Mouse (Mus musculus): Measurements from ENCODE around the gene Nav2. TPM values are rescaled to one million over a fixed set of nuclear protein-coding genes. Genes with fewer than 3 reads are reported as not detected.

Gene Nav2
- polyA plus RNA-seq, 1 experiment from 2014 or later = 25.8 TPM

- Histone ChIP-seq H3K27me3 (peaks cover 15% of the 10 kb centered on the region), H3K4me2 (replicated peaks) (no peak overlapping the region), H3K27ac (no peak overlapping the region), H3K4me3 (no peak overlapping the region), H3K4me1 (peaks cover 38% of the 10 kb centered on the region), H3K9me3 (replicated peaks) (no peaks in the 10 kb centered on the region), H3K36me3 (no peaks in the 10 kb centered on the region), H3K9ac (no peak overlapping the region)
- 53% methylated on average over 2 of the region's 2 CpGs for WGBS
- ATAC-seq (ENCODE audit: low FRiP score) = no peak
Measured at GRCm38 (mm10) chr7:49520504-49520903, 612.0 kb downstream of the Nav2 start.

- H3K9ac ChIP-seq = no peak overlapping the region
- H3K27me3 ChIP-seq = peaks cover 15% of the 10 kb centered on the region
- H3K36me3 ChIP-seq = no peaks in the 10 kb centered on the region
- no peaks in the 10 kb centered on the region for H3K9me3 ChIP-seq (replicated peaks)
- no peak overlapping the region for H3K4me3 ChIP-seq
- no peak overlapping the region for H3K27ac ChIP-seq
- peaks cover 39% of the 10 kb centered on the region for H3K4me1 ChIP-seq
- ATAC-seq (ENCODE audit: low FRiP score) = no peak
- 29% methylated on average over 4 of the region's 4 CpGs for WGBS
- H3K4me2 ChIP-seq (replicated peaks) = no peak overlapping the region
Measured at GRCm38 (mm10) chr7:49521349-49521748, 612.8 kb downstream of the Nav2 start.

GRCm38 (mm10) chr7:49521976-49522375 lies 613.5 kb downstream of the Nav2 start:
- H3K27ac ChIP-seq = no peak overlapping the region
- H3K4me3 ChIP-seq = 0 out of 2 replicates have a peak overlapping the region, but pooled peaks have one; percentile 29
- peaks cover 39% of the 10 kb centered on the region for H3K4me1 ChIP-seq
- peaks cover 15% of the 10 kb centered on the region for H3K27me3 ChIP-seq
- 5% methylated on average over 9 of the region's 9 CpGs for WGBS
- ATAC-seq (ENCODE audit: low FRiP score) = 0 out of 2 replicates have a peak, but pooled peaks have one; percentile 3
- H3K36me3 ChIP-seq = no peaks in the 10 kb centered on the region
- no peaks in the 10 kb centered on the region for H3K9me3 ChIP-seq (replicated peaks)
- H3K9ac ChIP-seq = no peak overlapping the region
- H3K4me2 ChIP-seq (replicated peaks) = peak overlapping the region; percentile 52

- peak overlapping the region; percentile 52 for H3K4me2 ChIP-seq (replicated peaks)
- peak overlapping the region; percentile 29 for H3K4me3 ChIP-seq
- no peaks in the 10 kb centered on the region for H3K9me3 ChIP-seq (replicated peaks)
- no peak overlapping the region for H3K9ac ChIP-seq
- no peaks in the 10 kb centered on the region for H3K36me3 ChIP-seq
- H3K4me1 ChIP-seq = peaks cover 43% of the 10 kb centered on the region
- peaks cover 15% of the 10 kb centered on the region for H3K27me3 ChIP-seq
- WGBS = 2% methylated on average over 24 of the region's 24 CpGs
- ATAC-seq (ENCODE audit: low FRiP score) = peak; percentile 41; the same call in 1 of the 2 replicates
- no peak overlapping the region for H3K27ac ChIP-seq
Measured at GRCm38 (mm10) chr7:49522411-49523114, 614.0 kb downstream of the Nav2 start.

- Histone ChIP-seq H3K9me3 (replicated peaks) (no peaks in the 10 kb centered on the region), H3K9ac (no peak overlapping the region), H3K27me3 (peaks cover 15% of the 10 kb centered on the region), H3K4me3 (peak overlapping the region; percentile 29; the same call in 1 of the 2 replicates), H3K36me3 (no peaks in the 10 kb centered on the region), H3K4me2 (replicated peaks) (peak overlapping the region; percentile 52), H3K27ac (no peak overlapping the region), H3K4me1 (peaks cover 47% of the 10 kb centered on the region)
- no peak for ATAC-seq (ENCODE audit: low FRiP score)
- 16% methylated on average over 4 of the region's 4 CpGs for WGBS
Measured at GRCm38 (mm10) chr7:49523115-49523445, 614.6 kb downstream of the Nav2 start.

- no peaks in the 10 kb centered on the region for H3K9me3 ChIP-seq (replicated peaks)
- H3K4me3 ChIP-seq = no peak overlapping the region
- no peak for ATAC-seq (ENCODE audit: low FRiP score)
- H3K27ac ChIP-seq = no peak overlapping the region
- peaks cover 15% of the 10 kb centered on the region for H3K27me3 ChIP-seq
- peaks cover 50% of the 10 kb centered on the region for H3K4me1 ChIP-seq
- H3K36me3 ChIP-seq = no peaks in the 10 kb centered on the region
- 30% methylated on average over 5 of the region's 5 CpGs for WGBS
- H3K4me2 ChIP-seq (replicated peaks) = peak overlapping the region; percentile 52; the same call in 1 of the 2 replicates
- no peak overlapping the region for H3K9ac ChIP-seq
Measured at GRCm38 (mm10) chr7:49523729-49524128, 615.2 kb downstream of the Nav2 start.

- no peak for ATAC-seq (ENCODE audit: low FRiP score)
- no peak overlapping the region for H3K4me2 ChIP-seq (replicated peaks)
- H3K4me1 ChIP-seq = peaks cover 50% of the 10 kb centered on the region
- H3K27ac ChIP-seq = no peak overlapping the region
- no peaks in the 10 kb centered on the region for H3K36me3 ChIP-seq
- WGBS = 56% methylated on average over 11 of the region's 11 CpGs
- no peak overlapping the region for H3K9ac ChIP-seq
- H3K4me3 ChIP-seq = no peak overlapping the region
- H3K27me3 ChIP-seq = peaks cover 9% of the 10 kb centered on the region
- no peaks in the 10 kb centered on the region for H3K9me3 ChIP-seq (replicated peaks)
Measured at GRCm38 (mm10) chr7:49525348-49526100, 617.0 kb downstream of the Nav2 start.

GRCm38 (mm10) chr7:49526101-49526499 lies 617.6 kb downstream of the Nav2 start:
- Histone ChIP-seq H3K27me3 (peaks cover 7% of the 10 kb centered on the region; the same call in 1 of the 2 replicates), H3K4me3 (no peak overlapping the region), H3K4me1 (peaks cover 46% of the 10 kb centered on the region), H3K27ac (no peak overlapping the region), H3K36me3 (no peaks in the 10 kb centered on the region), H3K9me3 (replicated peaks) (no peaks in the 10 kb centered on the region), H3K4me2 (replicated peaks) (no peak overlapping the region), H3K9ac (no peak overlapping the region)
- 81% methylated on average over 4 of the region's 4 CpGs for WGBS
- no peak for ATAC-seq (ENCODE audit: low FRiP score)

GRCm38 (mm10) chr7:49527495-49527894 lies 619.0 kb downstream of the Nav2 start:
- H3K27ac ChIP-seq = no peak overlapping the region
- H3K27me3 ChIP-seq = no peaks in the 10 kb centered on the region
- H3K9ac ChIP-seq = no peak overlapping the region
- H3K36me3 ChIP-seq = no peaks in the 10 kb centered on the region
- H3K4me1 ChIP-seq = peaks cover 33% of the 10 kb centered on the region
- 14% methylated on average over 4 of the region's 4 CpGs for WGBS
- no peak overlapping the region for H3K4me2 ChIP-seq (replicated peaks)
- H3K4me3 ChIP-seq = no peak overlapping the region
- H3K9me3 ChIP-seq (replicated peaks) = no peaks in the 10 kb centered on the region
- ATAC-seq (ENCODE audit: low FRiP score) = no peak

- no peaks in the 10 kb centered on the region for H3K27me3 ChIP-seq
- no peak overlapping the region for H3K4me2 ChIP-seq (replicated peaks)
- H3K27ac ChIP-seq = no peak overlapping the region
- H3K4me1 ChIP-seq = peaks cover 29% of the 10 kb centered on the region
- no peak overlapping the region for H3K9ac ChIP-seq
- WGBS = 23% methylated on average over 4 of the region's 4 CpGs
- no peaks in the 10 kb centered on the region for H3K9me3 ChIP-seq (replicated peaks)
- H3K36me3 ChIP-seq = no peaks in the 10 kb centered on the region
- no peak overlapping the region for H3K4me3 ChIP-seq
- no peak for ATAC-seq (ENCODE audit: low FRiP score)
Measured at GRCm38 (mm10) chr7:49527925-49528324, 619.4 kb downstream of the Nav2 start.

GRCm38 (mm10) chr7:49529498-49529897 lies 621.0 kb downstream of the Nav2 start:
- no peak for ATAC-seq (ENCODE audit: low FRiP score)
- WGBS = 83% methylated on average over 2 of the region's 2 CpGs
- no peaks in the 10 kb centered on the region for H3K9me3 ChIP-seq (replicated peaks)
- peaks cover 18% of the 10 kb centered on the region for H3K4me1 ChIP-seq
- no peak overlapping the region for H3K27ac ChIP-seq
- no peaks in the 10 kb centered on the region for H3K36me3 ChIP-seq
- H3K27me3 ChIP-seq = no peaks in the 10 kb centered on the region
- H3K4me3 ChIP-seq = no peak overlapping the region
- H3K4me2 ChIP-seq (replicated peaks) = no peak overlapping the region
- no peak overlapping the region for H3K9ac ChIP-seq

- Histone ChIP-seq H3K4me3 (no peak overlapping the region), H3K9me3 (replicated peaks) (no peaks in the 10 kb centered on the region)
- no peak for ATAC-seq (ENCODE audit: low FRiP score)
Measured at GRCm38 (mm10) chr7:49533571-49533970, 625.1 kb downstream of the Nav2 start.

More at GRCm38 (mm10) chr7:49533571-49533970, 625.1 kb downstream of the Nav2 start:
- no peak overlapping the region for H3K27ac ChIP-seq
- H3K36me3 ChIP-seq = peaks cover 3% of the 10 kb centered on the region; the same call in 1 of the 2 replicates
- 76% methylated on average over 8 of the region's 8 CpGs for WGBS
- H3K4me1 ChIP-seq = no peaks in the 10 kb centered on the region
- no peak overlapping the region for H3K9ac ChIP-seq
- H3K4me2 ChIP-seq (replicated peaks) = no peak overlapping the region
- H3K27me3 ChIP-seq = no peaks in the 10 kb centered on the region

Measured in hindbrain, embryonic 12.5 days (tissue).